Mouse (Mus musculus): ENCODE measurements around the gene Abat. TPM values are rescaled to one million over a fixed set of nuclear protein-coding genes. Genes with fewer than 3 reads are reported as not detected.

Gene Abat
- polyA plus RNA-seq, 1 experiment from 2014 or later = 25.6 TPM

GRCm38 (mm10) chr16:8663022-8663421, 149.8 kb downstream of the Abat start:
- Histone ChIP-seq H3K9ac (ENCODE audit: low read depth, low read length) (no peak overlapping the region), H3K4me2 (no peak overlapping the region), H3K4me1 (replicated peaks; ENCODE audit: control insufficient read depth, insufficient read depth, low read length) (peaks cover 20% of the 10 kb centered on the region), H3K9me3 (ENCODE audit: control insufficient read depth, low read length) (no peaks in the 10 kb centered on the region), H3K36me3 (ENCODE audit: control insufficient read depth, insufficient read depth, low read length) (peaks cover 12% of the 10 kb centered on the region), H3K4me3 (ENCODE audit: low read depth, low read length) (no peak overlapping the region), H3K27ac (ENCODE audit: low read depth, low read length) (no peak overlapping the region), H3K27me3 (replicated peaks; ENCODE audit: control insufficient read depth, insufficient read depth, low read length) (no peaks in the 10 kb centered on the region)
- 53% methylated on average over 2 of the region's 2 CpGs for WGBS
- ATAC-seq (replicated peaks; ENCODE audit: low FRiP score) (no peak), DNase-seq (ENCODE audit: low spot score) (no peak)

- no peaks in the 10 kb centered on the region for H3K9me3 ChIP-seq (ENCODE audit: control insufficient read depth, low read length)
- DNase-seq (ENCODE audit: low spot score) (no peak), ATAC-seq (replicated peaks; ENCODE audit: low FRiP score) (no peak)
- no peak overlapping the region for H3K27ac ChIP-seq (ENCODE audit: low read depth, low read length)
- H3K4me3 ChIP-seq (ENCODE audit: low read depth, low read length) = no peak overlapping the region
- H3K36me3 ChIP-seq (ENCODE audit: control insufficient read depth, insufficient read depth, low read length) = peaks cover 12% of the 10 kb centered on the region
- 83% methylated on average over 24 of the region's 24 CpGs for WGBS
- no peak overlapping the region for H3K4me2 ChIP-seq
- no peak overlapping the region for H3K9ac ChIP-seq (ENCODE audit: low read depth, low read length)
- peaks cover 23% of the 10 kb centered on the region for H3K4me1 ChIP-seq (replicated peaks; ENCODE audit: control insufficient read depth, insufficient read depth, low read length)
- H3K27me3 ChIP-seq (replicated peaks; ENCODE audit: control insufficient read depth, insufficient read depth, low read length) = no peaks in the 10 kb centered on the region
Observed at GRCm38 (mm10) chr16:8663606-8664539, 150.6 kb downstream of the Abat start.

- H3K4me1 ChIP-seq (replicated peaks; ENCODE audit: control insufficient read depth, insufficient read depth, low read length) = peaks cover 32% of the 10 kb centered on the region
- no peak for DNase-seq (ENCODE audit: low spot score)
Observed at GRCm38 (mm10) chr16:8665367-8665766, 152.1 kb downstream of the Abat start.

GRCm38 (mm10) chr16:8666452-8666851, 153.2 kb downstream of the Abat start:
- Histone ChIP-seq H3K27ac (ENCODE audit: low read depth, low read length) (no peak overlapping the region), H3K4me2 (no peak overlapping the region), H3K27me3 (replicated peaks; ENCODE audit: control insufficient read depth, insufficient read depth, low read length) (no peaks in the 10 kb centered on the region), H3K9ac (ENCODE audit: low read depth, low read length) (no peak overlapping the region), H3K9me3 (ENCODE audit: control insufficient read depth, low read length) (no peaks in the 10 kb centered on the region), H3K4me1 (replicated peaks; ENCODE audit: control insufficient read depth, insufficient read depth, low read length) (peaks cover 40% of the 10 kb centered on the region), H3K4me3 (ENCODE audit: low read depth, low read length) (no peak overlapping the region), H3K36me3 (ENCODE audit: control insufficient read depth, insufficient read depth, low read length) (peaks cover 5% of the 10 kb centered on the region)
- ATAC-seq (replicated peaks; ENCODE audit: low FRiP score) (no peak; the same call in 1 of the 2 replicates), DNase-seq (ENCODE audit: low spot score) (no peak)
- 19% methylated on average over 2 of the region's 2 CpGs for WGBS

More at GRCm38 (mm10) chr16:8665367-8665766, 152.1 kb downstream of the Abat start:
- Histone ChIP-seq H3K27ac (ENCODE audit: low read depth, low read length) (no peak overlapping the region), H3K9ac (ENCODE audit: low read depth, low read length) (no peak overlapping the region), H3K4me2 (no peak overlapping the region), H3K27me3 (replicated peaks; ENCODE audit: control insufficient read depth, insufficient read depth, low read length) (no peaks in the 10 kb centered on the region), H3K9me3 (ENCODE audit: control insufficient read depth, low read length) (no peaks in the 10 kb centered on the region), H3K4me3 (ENCODE audit: low read depth, low read length) (no peak overlapping the region), H3K36me3 (ENCODE audit: control insufficient read depth, insufficient read depth, low read length) (peaks cover 10% of the 10 kb centered on the region)
- ATAC-seq (replicated peaks; ENCODE audit: low FRiP score) = no peak
- WGBS = 87% methylated on average over 5 of the region's 5 CpGs

- Histone ChIP-seq H3K27ac (ENCODE audit: low read depth, low read length) (no peak overlapping the region), H3K9ac (ENCODE audit: low read depth, low read length) (no peak overlapping the region), H3K9me3 (ENCODE audit: control insufficient read depth, low read length) (no peaks in the 10 kb centered on the region), H3K4me3 (ENCODE audit: low read depth, low read length) (no peak overlapping the region), H3K27me3 (replicated peaks; ENCODE audit: control insufficient read depth, insufficient read depth, low read length) (no peaks in the 10 kb centered on the region), H3K4me2 (no peak overlapping the region), H3K4me1 (replicated peaks; ENCODE audit: control insufficient read depth, insufficient read depth, low read length) (peaks cover 40% of the 10 kb centered on the region), H3K36me3 (ENCODE audit: control insufficient read depth, insufficient read depth, low read length) (peaks cover 3% of the 10 kb centered on the region; the same call in 1 of the 2 replicates)
- ATAC-seq (replicated peaks; ENCODE audit: low FRiP score) = no peak
- no peak for DNase-seq (ENCODE audit: low spot score)
- 60% methylated on average over 7 of the region's 7 CpGs for WGBS
Observed at GRCm38 (mm10) chr16:8667261-8667660, 154.0 kb downstream of the Abat start.

- no peaks in the 10 kb centered on the region for H3K9me3 ChIP-seq (ENCODE audit: control insufficient read depth, low read length)
- no peak for DNase-seq (ENCODE audit: low spot score)
- ATAC-seq (replicated peaks; ENCODE audit: low FRiP score) = no peak
- H3K4me3 ChIP-seq (ENCODE audit: low read depth, low read length) = no peak overlapping the region
- no peaks in the 10 kb centered on the region for H3K27me3 ChIP-seq (replicated peaks; ENCODE audit: control insufficient read depth, insufficient read depth, low read length)
- no peak overlapping the region for H3K9ac ChIP-seq (ENCODE audit: low read depth, low read length)
- H3K4me1 ChIP-seq (replicated peaks; ENCODE audit: control insufficient read depth, insufficient read depth, low read length) = peaks cover 44% of the 10 kb centered on the region
- H3K4me2 ChIP-seq = no peak overlapping the region
- WGBS = 81% methylated on average over 4 of the region's 4 CpGs
- H3K27ac ChIP-seq (ENCODE audit: low read depth, low read length) = no peak overlapping the region
- peaks cover 3% of the 10 kb centered on the region; the same call in 1 of the 2 replicates for H3K36me3 ChIP-seq (ENCODE audit: control insufficient read depth, insufficient read depth, low read length)
Observed at GRCm38 (mm10) chr16:8667814-8668213, 154.6 kb downstream of the Abat start.

- DNase-seq (ENCODE audit: low spot score) = no peak
- no peak overlapping the region for H3K4me2 ChIP-seq
- H3K9ac ChIP-seq (ENCODE audit: low read depth, low read length) = no peak overlapping the region
- H3K27me3 ChIP-seq (replicated peaks; ENCODE audit: control insufficient read depth, insufficient read depth, low read length) = peaks cover 4% of the 10 kb centered on the region; the same call in 1 of the 2 replicates
- H3K4me1 ChIP-seq (replicated peaks; ENCODE audit: control insufficient read depth, insufficient read depth, low read length) = peaks cover 45% of the 10 kb centered on the region
- 93% methylated on average over 2 of the region's 2 CpGs for WGBS
- no peak overlapping the region for H3K4me3 ChIP-seq (ENCODE audit: low read depth, low read length)
- peaks cover 3% of the 10 kb centered on the region; the same call in 1 of the 2 replicates for H3K36me3 ChIP-seq (ENCODE audit: control insufficient read depth, insufficient read depth, low read length)
- no peak for ATAC-seq (replicated peaks; ENCODE audit: low FRiP score)
- no peak overlapping the region for H3K27ac ChIP-seq (ENCODE audit: low read depth, low read length)
- H3K9me3 ChIP-seq (ENCODE audit: control insufficient read depth, low read length) = no peaks in the 10 kb centered on the region
Observed at GRCm38 (mm10) chr16:8668386-8668785, 155.2 kb downstream of the Abat start.

GRCm38 (mm10) chr16:8669432-8669831, 156.2 kb downstream of the Abat start:
- DNase-seq (ENCODE audit: low spot score) (no peak), ATAC-seq (replicated peaks; ENCODE audit: low FRiP score) (no peak)
- Histone ChIP-seq H3K36me3 (ENCODE audit: control insufficient read depth, insufficient read depth, low read length) (no peaks in the 10 kb centered on the region), H3K4me3 (ENCODE audit: low read depth, low read length) (no peak overlapping the region), H3K4me2 (peak overlapping the region; percentile 97), H3K27ac (ENCODE audit: low read depth, low read length) (no peak overlapping the region), H3K9ac (ENCODE audit: low read depth, low read length) (0 out of 2 replicates have a peak overlapping the region, but pooled peaks have one; percentile 1), H3K27me3 (replicated peaks; ENCODE audit: control insufficient read depth, insufficient read depth, low read length) (peaks cover 4% of the 10 kb centered on the region; the same call in 1 of the 2 replicates), H3K4me1 (replicated peaks; ENCODE audit: control insufficient read depth, insufficient read depth, low read length) (peaks cover 51% of the 10 kb centered on the region), H3K9me3 (ENCODE audit: control insufficient read depth, low read length) (no peaks in the 10 kb centered on the region)
- 69% methylated on average over 5 of the region's 5 CpGs for WGBS

Measured in liver, embryonic 11.5 days (tissue).